Mouse (Mus musculus) mesoderm, embryonic 11.5 days (tissue): ENCODE data around the gene Oosp2.

Experiments
- DNase-seq: peaks from one replicate; pipeline ENCODE4 v3.0.0-alpha.2; 2012; ENCODE audit warnings: low read depth, low spot score

Gene Oosp2

DNA sequence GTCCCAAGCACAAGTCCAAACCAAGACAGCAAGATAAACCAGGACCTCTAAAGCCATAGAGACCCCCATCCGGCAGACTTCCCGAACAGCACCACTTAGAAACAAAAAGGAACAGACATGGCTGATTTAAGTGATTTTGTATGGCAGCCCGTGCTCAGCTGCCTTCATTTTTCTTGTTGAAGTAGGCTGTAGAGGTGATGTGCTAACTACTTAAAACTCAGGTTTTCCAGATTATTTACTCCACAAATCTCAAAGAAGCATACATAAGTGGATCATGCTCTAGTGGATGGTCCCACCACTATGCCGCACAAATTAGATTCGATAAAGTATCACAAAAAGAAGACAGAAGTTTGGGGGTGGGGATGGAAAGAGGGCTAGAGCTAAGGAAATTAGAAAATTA, at the start of gene Oosp2:
Oosp2 (minus strand) TSS at position 101 of the 400 bp plus-strand sequence.
- DNase-seq, result no peak

DNA sequence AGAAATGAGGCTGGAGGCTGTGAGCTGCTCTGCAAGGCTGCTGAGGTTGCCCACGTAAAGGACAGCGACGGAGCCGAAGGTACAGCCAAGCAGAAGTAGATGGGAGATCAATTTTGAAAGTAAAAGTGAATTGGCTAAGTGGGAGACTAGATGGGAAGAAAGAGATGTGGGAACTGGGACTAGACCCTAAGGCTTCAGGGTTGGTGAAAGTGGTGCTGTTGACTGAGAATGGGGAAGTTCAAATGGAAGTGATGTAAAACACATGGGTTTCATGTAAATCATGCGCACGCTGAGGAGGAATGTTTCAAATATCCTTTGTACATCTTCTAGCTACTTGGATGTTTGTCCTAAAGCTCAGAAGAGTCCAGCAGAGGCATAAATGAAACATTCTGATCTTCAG, 38.0 kb upstream of the Oosp2 start:
- DNase-seq, result no peak

DNA sequence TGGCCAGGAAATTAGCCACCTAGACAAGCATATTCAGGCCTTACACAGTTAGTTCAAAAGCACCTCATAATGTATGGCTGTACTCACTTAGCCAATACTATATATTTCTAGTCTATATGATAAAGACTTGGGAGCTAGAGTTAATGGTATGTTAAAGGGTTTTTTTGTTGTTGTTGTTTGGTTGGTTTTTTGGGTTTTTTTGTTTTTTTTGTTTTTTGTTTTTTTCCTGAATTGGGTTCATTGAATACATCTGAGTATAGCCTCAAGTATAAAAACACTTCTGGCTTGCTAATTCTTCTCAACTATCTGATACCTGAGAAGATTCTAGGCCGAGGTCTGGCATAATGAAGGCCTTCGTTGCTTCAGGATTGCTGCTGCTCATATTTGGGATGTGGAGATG, 36.4 kb upstream of the Oosp2 start, which contains the start of gene Oosp3:
Oosp3 (plus strand) TSS at position 301 of the 400 bp plus-strand sequence.
- no peak for DNase-seq

DNA sequence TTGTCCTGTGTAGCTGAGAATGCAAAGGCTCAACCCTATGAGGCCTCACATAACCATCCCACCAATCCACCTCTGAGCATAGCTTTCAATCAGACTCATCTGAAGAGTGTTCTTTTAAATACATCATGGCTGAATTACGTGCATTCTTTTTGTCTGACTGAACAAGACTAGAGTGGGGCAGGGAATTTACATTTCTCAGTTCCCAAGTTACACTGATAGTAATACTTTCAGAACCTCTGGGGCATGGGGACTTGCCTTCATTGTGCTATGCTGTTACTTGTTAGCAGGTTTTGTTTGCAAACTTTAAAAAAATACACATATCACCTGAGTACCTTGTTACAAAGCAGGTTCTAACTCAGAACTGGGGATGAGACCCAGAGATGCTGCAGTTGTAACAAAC, 31.1 kb upstream of the Oosp2 start:
- DNase-seq, result no peak

DNA sequence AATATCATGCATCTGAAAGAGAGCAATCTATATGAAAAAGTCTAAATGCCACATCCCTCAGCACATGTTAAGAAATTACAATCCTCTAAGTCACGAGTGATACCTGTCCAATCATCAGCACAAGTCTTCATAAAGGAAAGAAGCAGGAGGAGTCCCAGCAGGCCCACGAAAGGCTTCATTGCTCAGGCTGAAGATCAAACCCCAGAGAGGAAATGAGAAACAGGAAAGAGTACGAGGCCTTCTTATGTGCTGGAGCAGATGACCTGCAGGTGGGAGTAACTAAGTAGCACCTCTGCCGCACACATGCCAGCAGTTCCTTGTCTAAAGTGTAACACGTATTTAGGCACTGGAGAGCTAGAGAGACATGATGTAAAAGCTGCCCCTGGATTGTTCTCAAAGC, 30.5 kb upstream of the Oosp2 start, which contains the start of gene Oosp1:
Oosp1 (minus strand) TSS at position 312 of the 400 bp plus-strand sequence.
- no peak for DNase-seq

DNA sequence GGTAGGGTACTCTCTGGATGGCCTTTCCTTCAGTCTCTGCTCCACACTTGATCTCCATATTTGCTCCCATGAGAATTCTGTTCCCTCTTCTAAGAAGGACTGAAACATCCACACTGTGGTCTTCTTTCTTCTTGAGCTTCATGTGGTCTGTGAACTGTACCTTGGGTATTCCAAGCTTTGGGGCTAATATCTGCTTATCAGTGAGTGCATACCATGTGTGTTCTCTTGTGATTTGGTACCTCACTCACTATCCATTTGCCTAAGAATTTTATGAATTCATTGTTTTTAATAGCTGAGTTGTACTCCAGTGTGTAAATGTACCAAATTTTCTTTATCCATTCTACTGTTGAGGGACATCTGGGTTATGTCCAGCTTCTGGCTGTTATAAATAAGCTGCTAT, 1.2 kb upstream of the Oosp2 start:
- DNase-seq, result no peak

DNA sequence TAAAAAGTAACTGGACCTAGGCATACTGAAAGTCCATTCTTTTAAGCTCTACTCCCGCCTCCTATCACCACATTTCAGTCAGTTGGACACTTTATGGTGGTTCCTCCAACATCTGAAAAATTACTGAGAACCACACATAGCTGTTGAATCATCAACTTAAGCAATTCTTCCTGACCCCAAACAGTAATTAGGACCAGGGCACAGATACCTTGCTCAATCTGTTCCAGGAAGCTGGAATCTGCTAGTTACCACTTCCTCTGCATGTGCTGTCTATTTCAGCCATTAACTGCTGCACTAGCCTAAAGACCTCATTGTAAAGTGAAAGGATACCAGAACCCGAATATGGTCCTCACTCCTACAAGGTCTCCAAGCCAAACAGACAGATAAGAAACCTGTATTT, 1.2 kb downstream of the Oosp2 start:
- DNase-seq, result no peak

DNA sequence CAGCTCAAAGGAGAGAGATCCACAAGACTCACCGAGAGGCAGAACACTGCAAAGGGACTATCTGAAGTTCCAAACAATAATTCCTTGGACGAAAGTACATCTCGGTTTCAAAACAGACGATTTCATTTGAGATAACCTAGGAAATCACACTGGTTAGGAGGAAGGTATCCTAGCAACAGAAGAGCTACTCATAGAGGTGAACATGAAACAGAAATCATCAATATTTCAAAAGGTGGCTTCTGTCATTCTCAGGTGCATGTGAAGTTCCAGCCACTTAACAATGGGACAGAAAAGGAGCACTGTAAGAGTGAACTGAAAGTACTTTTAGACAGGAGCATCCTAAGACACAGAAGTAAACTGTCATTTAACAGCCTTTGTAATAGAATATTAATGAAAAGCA, 10.8 kb downstream of the Oosp2 start:
- DNase-seq, result no peak

DNA sequence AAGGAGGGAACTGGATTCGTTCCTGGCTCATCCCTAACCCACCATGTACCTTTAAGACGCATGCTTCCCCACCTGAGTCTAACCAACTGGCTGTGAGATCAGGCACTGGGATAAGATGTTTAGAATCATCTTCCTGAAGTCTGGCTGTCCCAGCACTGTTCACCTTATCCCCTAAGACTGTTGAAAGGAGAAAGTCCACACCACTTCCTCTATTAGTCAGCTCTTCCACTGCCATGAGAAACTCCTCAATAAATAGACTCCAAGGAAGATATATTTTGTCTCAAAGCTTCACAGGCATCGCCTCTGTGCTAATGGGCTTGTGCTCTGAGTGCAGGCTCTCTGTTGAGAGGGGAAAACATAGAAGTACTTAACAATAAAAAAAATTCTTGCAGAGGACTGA, 14.2 kb downstream of the Oosp2 start:
- DNase-seq, result no peak

DNA sequence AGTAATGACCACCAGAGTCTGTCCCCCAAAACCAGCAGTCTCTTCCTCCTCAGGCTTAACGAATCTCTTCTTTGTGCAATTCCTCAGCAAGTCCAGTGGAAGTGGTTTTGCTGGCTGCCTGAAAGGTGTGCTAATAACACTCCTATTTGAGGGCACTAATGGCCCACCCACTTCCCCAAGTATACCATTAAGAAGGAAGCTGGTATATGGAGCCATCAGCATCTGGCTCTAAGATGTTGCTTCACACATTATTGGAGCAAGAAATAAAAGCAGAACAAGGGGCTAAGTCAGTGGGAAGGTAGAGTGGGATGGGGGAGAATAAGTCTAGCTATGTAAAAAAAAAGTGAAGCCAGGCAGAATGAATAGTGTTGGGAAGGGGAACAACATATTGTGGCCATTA, 19.6 kb downstream of the Oosp2 start, which contains the start of gene Ms4a3:
Ms4a3 (minus strand) TSS at position 120 of the 400 bp plus-strand sequence.
- DNase-seq, result no peak

DNA sequence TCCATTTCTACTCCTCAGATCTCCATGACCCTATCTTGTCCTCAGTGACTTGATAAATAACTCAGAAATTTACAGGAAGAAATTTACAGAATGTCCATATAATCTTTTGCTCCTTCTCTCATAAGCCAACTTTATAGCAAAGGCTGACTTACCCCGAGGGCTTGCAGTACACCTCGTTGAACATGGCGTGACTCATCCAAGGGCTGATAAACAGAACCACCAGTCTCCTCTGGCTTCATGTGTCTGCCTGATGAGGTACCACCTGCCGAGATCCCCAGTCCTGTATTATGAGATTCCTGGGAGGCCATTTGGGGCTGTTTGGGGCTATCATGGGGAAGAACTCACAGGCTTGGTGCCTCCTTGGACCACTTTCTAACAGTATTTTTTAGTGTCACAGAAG, 21.3 kb downstream of the Oosp2 start:
- DNase-seq, result no peak

DNA sequence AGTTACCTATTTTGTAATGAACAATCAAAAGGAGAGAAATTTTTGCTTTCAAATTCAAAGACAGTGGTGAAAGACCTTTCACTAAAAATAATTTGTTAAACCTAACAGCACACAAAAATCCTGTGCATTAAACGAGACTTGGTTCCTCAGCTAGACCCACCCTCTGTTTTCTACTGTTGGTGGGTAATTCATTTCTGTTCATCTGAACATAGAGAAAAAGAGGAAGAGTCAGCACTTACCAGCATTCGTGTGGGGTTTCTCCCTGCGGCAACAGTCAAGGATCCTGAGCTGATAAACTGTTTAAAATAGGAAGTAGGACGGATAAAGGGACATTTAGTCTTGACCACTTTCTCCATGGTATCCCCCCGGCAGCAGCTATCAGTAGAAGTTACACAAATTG, 24.8 kb downstream of the Oosp2 start:
- no peak for DNase-seq

DNA sequence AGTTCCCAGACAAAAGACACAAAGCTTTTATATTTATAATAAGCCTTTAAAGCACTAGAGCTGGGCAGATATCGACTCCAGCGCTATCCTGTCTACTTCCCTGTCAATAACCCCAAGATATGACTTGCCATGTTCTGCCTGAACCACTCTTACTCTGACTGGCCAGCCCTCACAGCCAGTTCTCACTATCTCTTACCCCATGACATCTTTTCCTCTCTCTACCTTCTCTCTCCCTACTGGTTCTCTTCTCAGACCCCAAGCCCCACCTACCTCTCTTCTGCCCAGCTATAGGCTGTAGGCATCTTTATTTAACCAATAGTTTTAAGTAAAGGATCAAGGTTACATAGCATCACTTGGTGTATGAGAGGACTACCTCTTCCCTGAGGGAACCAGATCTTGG, 26.0 kb downstream of the Oosp2 start:
- DNase-seq, result no peak

DNA sequence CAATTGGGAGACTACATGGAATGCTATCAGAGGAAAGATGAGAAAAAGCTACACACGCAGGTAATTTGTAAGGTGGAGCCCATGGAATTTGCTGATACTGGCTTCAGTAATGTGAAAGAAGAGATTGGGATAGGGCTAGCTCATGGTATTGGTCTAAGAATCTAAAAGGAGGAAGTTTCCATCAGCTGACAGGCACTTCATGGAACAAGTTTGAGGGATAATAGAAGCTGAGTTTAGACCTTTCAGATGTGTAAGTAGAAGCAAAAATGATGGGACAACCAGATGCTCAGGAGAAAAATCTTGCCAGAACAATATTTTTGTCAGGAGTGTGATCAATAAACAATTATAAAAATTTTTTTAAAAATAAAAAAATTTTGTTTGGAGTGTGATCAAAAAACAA, 26.6 kb downstream of the Oosp2 start:
- DNase-seq, result no peak

DNA sequence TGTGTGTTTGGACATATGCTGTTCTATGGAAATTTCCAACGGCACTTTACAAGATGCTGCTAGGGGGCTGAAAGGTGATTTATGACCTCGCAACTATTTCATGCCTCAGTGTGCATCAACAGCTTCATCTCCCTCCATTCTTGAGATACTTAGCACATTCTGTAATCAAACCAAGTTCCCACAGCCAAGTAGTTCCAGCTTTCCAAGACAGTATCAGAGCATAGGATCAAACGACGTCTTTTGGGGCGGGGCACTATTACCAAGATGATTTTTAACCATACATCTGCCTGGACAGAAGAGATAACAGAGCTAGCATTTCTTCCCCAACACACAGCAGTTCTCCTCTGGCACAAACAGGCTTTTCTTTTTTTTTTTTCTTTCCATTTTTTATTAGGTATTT, 35.1 kb downstream of the Oosp2 start:
- DNase-seq, result peak; percentile 56

DNA sequence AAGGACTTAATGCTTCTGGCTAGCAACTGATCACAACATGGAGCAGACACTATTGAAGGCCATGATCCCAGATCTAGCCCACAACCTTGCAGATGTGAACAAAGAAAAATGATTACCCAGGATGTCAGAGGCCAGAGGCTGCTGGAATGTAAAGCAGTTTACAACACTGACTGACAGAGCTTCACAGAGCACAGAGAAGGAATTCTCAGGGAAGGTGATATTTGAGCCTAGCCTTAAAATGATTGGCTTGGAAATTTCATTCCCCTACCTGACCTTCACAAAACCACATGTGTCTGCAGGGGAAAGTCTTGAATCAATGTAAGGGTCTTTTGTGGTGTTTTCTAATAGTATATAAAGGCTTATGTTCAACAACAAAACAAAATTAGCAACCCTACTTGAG, 35.6 kb downstream of the Oosp2 start:
- peak; percentile 43 for DNase-seq

DNA sequence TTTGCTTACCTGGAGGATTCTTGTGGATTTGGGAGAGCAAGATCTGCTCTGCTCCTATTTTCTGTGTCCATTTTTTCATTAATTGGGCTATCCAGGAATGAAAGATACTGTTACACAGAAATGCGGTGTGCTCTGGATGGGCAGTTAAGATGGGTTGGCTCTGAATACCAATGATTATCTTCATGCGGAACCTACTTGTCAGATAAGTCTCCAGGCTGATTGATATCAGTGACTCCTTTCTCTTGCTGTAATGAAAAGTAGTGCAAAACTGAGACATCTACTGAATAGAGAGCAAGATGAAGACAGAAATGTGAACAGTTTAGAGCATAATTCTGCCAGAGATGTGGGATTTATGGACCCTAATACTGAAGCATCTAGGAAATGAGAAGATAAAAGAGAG, 36.8 kb downstream of the Oosp2 start, which contains the start of gene Ms4a2:
Ms4a2 (minus strand) TSS at position 169 of the 400 bp plus-strand sequence.
- no peak for DNase-seq

DNA sequence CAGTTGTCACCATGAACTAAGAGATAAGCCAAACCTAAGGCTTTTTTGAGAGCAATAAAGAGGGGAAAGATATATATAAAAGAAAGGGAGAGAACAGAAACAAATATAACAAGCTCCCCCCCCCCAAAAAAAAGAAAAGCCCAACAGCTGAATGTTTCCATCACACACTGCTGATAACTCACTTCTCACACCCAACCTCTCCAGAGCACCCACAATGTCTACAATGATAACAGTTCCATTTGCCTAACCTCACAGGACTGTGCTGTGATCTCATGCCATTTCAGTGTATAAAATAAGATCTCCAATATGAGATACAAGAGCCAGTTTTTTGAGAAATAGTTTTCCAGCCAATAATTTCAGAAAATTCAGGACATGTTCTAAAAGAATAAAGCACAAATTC, 42.4 kb downstream of the Oosp2 start:
- DNase-seq, result no peak

DNA sequence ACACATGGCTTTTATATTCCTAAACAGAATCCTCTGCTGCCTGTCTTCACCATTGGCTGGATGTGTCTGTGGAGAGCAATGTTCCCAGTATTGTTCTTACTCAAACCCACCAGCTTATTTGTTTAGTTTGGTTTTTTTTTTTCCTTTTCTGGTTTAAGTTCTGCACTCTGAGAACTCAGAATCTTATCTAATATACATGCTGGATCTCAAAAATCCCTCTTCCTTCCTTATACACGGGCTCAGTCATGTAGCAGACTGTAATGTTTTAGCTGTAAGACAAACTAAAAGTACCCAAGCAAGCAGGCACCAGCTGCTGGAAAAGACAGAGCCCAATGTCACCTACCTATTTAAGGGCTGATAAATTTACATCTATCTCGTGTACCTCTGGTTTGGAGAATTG, 45.6 kb downstream of the Oosp2 start:
- DNase-seq, result no peak

DNA sequence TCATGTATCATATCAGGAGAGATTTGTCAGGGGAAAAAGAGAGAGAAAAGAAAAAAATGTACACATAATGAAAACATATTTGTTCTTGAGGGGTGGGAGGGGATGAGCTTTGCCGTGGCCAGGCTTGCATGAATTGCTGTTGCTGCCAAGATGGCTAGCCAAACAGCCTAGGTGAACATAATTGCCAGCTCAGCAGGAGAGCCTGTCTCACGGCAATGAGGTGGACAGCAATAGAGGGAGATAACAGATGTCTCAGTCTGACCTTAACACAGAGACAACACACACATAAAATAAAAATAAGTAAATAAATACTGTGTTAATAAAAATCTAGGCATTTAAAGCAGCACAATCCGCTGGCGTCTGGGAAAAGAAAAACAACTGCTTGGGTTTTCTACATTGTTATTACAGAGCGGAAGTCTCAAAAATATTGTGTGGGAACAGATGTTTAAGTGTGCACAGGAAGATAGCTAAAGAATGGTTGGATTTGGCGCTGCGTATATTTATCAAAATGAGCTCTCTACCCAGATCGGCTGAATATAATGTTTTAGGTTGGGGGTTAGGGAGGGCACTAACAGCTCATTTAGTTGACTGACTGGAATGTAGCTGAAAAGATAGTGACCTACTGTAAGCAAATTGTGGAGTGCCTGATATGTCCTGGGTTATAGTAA, 46.4 kb downstream of the Oosp2 start:
- no peak for DNase-seq

DNA sequence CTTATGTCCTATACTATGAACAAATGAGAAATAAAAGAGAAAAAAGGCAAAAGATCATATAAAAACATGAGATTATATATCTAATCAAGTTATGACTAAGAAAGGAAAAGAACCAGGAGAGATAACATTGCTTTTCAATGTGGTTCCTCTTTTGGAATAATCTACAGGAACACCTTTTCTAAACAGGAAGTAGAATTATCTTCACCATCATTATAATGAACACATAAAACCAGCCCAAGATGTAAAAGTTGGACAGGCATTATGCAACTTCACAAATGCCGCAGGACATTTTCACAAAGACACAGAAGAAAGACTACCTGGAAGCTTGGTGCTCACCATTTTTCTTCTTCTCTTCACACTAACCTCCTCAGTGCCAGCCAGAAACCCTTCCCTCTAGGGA, 47.3 kb downstream of the Oosp2 start:
- no peak for DNase-seq

DNA sequence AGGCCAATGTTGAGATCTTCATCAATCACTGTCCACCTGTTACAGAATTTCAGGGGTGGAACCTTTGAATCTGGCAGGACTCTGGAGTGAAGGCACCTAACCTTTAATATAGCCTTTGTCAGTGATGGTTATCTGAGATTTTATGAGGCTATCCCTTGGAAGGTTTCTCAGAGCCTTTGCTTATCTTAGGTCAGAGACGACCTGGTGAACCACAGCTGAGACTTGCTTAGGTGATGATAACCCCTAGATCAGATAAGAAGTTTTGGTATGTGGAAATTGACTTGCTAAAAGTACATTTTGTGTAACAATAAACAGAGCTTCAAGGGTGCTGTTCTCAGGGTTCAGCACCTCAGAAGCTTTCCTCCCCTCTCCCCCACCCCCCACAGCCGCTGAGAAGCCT, 48.1 kb downstream of the Oosp2 start:
- peak; percentile 49 for DNase-seq

DNA sequence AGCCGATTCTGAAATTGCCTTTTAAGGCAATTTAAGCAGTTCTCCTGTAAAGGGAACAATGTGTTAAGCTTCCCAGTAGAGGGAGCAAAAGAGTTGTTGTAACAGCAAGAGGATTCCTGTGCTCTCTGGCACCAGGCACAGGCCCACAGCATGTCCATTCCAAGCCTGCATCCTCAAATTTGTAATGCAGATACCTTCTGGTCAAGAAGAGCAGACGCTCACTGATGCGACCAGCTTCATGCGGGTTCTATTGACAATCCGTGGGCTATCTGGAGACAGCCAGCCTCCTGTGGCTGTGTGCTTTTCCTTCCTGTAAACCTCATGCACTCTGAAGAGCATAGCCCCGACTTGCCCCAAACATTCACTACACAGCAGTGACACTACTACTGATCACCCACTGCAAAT, 48.8 kb downstream of the Oosp2 start:
- peak; percentile 56 for DNase-seq

DNA sequence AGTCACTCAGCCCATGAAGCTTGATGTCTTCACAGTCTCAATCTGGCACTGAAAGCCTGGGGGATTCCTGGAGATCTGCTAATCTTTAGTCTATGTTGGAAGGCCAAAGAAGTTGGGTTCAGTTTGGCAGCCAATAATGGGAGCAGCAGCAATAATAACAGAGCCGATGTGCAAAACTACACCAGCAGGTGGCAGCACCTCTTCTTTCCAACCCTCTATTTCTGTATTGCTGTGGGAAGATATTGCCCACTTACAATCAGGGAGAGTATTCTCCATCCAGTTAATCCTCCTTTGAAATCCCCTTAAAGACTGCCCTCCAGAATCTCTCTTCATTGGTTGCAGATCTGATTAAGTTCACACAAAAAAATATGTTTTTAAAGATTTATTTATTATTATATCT, 52.2 kb downstream of the Oosp2 start:
- DNase-seq, result peak; percentile 64
